In the genomic region with DNA sequence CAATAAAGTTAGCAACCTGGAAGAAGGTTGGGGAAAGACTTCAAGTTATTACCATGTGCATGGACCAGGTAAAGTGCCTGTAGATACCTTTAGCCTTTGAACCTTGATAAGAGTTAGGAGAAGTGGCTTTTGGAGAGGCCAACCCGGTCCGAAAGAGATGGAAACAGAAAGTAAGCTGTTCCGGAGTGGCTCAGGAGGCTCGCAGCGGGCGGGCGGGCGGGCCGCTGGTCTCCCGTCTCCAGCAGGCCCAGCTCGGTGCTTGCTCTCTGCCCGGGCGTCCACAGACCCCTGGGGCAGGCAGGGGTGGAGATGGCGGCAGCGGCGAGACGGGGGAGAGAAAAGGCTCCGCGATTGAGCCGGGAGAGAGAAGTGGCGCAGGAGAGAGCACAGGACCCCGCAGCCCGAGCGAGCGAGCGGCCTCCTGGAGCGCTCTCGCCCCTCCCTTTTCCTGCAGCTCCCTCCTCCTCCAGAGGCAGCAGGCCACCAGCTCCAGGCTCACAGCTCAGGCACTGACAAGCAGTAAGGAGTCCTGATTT, we compare ENCODE assay signal across 8 mouse cellular contexts. TPM values are rescaled to one million over a fixed set of nuclear protein-coding genes. Genes with fewer than 3 reads are reported as not detected.
DNase-seq lines count a peak whose midpoint lies in the region; ATAC-seq lines count a peak whose summit lies in the region.

A gene (minus strand): TSS at position 441 of the 536 bp plus-strand sequence.

- no peaks in the 10 kb centered on the region for H3K9me3 ChIP-seq in hindbrain, embryonic 10.5 days
- no peaks in the 10 kb centered on the region for H3K9me3 ChIP-seq in lung, embryonic 16.5 days (ENCODE audit: control insufficient read depth, low read length)

- DNase-seq in MN1 (ENCODE audit: low spot score): peak; percentile 84
- DNase-seq in cerebellum, adult 8-10 months: peak; percentile 31
- peak; percentile 65 for DNase-seq in forelimb bud, embryonic 11.5 days (ENCODE audit: low read depth, low spot score)
- DNase-seq in hindbrain, embryonic 10.5 days (ENCODE audit: low spot score): peak; percentile 73
- peak; percentile 66 for DNase-seq in layer of hippocampus, adult 9-11 months
- DNase-seq in ovary, postnatal 10 days (ENCODE audit: low spot score): peak; percentile 59
- DNase-seq in thymus, postnatal 10 days (ENCODE audit: low spot score in 2 of 2): peak; percentile 43 to 62

- 1% methylated on average over 28 of the region's 28 CpGs for WGBS in hindbrain, embryonic 10.5 days
- WGBS in lung, embryonic 16.5 days: under 1% methylated on average over 23 of the region's 28 CpGs

- H3K27me3 ChIP-seq in hindbrain, embryonic 10.5 days (ENCODE audit: insufficient read depth, poor library complexity, severe bottlenecking): peaks cover 10% of the 10 kb centered on the region
- H3K27me3 ChIP-seq in lung, embryonic 16.5 days (ENCODE audit: control insufficient read depth, insufficient read depth, low read depth, low read length): no peaks in the 10 kb centered on the region

- peaks cover 11% of the 10 kb centered on the region for H3K4me1 ChIP-seq in hindbrain, embryonic 10.5 days (replicated peaks)
- peaks cover 8% of the 10 kb centered on the region for H3K4me1 ChIP-seq in lung, embryonic 16.5 days (replicated peaks; ENCODE audit: control insufficient read depth, insufficient read depth, low read length)

- H3K36me3 ChIP-seq in hindbrain, embryonic 10.5 days: no peaks in the 10 kb centered on the region
- H3K36me3 ChIP-seq in lung, embryonic 16.5 days (ENCODE audit: control insufficient read depth, insufficient read depth, low read length): no peaks in the 10 kb centered on the region

- H3K27ac ChIP-seq in hindbrain, embryonic 10.5 days: peak within 1 kb of the TSS; percentile 94
- peak within 1 kb of the TSS; percentile 98 for H3K27ac ChIP-seq in lung, embryonic 16.5 days (ENCODE audit: low read length)

- H3K4me3 ChIP-seq in hindbrain, embryonic 10.5 days: peak within 1 kb of the TSS; percentile 71
- peak within 1 kb of the TSS; percentile 69 for H3K4me3 ChIP-seq in lung, embryonic 16.5 days (ENCODE audit: low read length)

- ATAC-seq in lung, embryonic 16.5 days (ENCODE audit: low read depth): peak; percentile 98

- peak within 1 kb of the TSS; percentile 91 for H3K9ac ChIP-seq in lung, embryonic 16.5 days (ENCODE audit: low read length)

- peak within 1 kb of the TSS; percentile 66 for H3K4me2 ChIP-seq in lung, embryonic 16.5 days (ENCODE audit: low read depth, low read length)

RNA-seq across cellular contexts. Expression of the gene that starts here (rescaled TPM):
- polyA plus RNA-seq in hindbrain, embryonic 10.5 days (2016; fragmentation: Nextera tagmentation; extraction: Ambion mirVana): 0.24 and 0.34 TPM in 2 replicates
- 2.2 and 2.6 TPM in 2 replicates for polyA plus RNA-seq in lung, embryonic 16.5 days (2015; fragmentation: Nextera tagmentation; extraction: Ambion mirVana)

Comparison
In these comparisons a context has a peak if more than half of its experiments do, and no peak if none do; other contexts are left out.
1. Peak in every context shown above with its lines: DNase-seq, ATAC-seq, H3K4me3 ChIP-seq and H3K27ac ChIP-seq.
2. Peak in DNase-seq, H3K4me3 ChIP-seq and H3K27ac ChIP-seq in hindbrain, embryonic 10.5 days; RNA of the gene not detected or under 1 TPM.
3. DNase-seq: peak in every context shown above with its lines; median percentile 84 in MN1; 73 in hindbrain, embryonic 10.5 days; 66 in layer of hippocampus, adult 9-11 months; 65 in forelimb bud, embryonic 11.5 days; 59 in ovary, postnatal 10 days; 52 in thymus, postnatal 10 days; 31 in cerebellum, adult 8-10 months.